Mouse (Mus musculus): ENCODE results near the gene Rrh. TPM values are rescaled to one million over a fixed set of nuclear protein-coding genes. Genes with fewer than 3 reads are reported as not detected.

Rrh gene
- polyA plus RNA-seq, 2 experiments, result 0.43 TPM; not detected in 1

DNA sequence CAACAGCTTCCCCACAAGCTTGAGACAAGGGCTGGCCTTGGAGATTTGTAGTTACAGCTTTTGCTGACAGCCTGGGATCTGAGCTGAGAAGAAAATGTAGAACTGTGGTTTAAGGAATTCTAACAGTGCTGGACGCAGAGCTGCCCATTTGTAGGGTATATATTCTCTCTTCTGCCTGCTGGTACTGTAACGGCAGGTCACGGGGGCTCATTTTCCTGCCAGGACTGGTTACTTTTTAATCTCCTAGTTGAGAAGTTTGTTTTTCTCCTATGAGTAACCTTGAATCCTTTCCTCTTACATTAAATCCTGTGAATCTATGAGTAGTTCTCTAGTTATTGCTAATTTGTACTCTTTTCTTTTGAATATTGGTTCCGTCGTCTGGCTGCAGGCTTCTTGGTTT lies 28.6 kb downstream of the Rrh start:
- no peak overlapping the region for H3K27ac ChIP-seq (replicated peaks; ENCODE audit: low read depth, low read length)
- H3K27me3 ChIP-seq (ENCODE audit: control insufficient read depth, insufficient read depth, low read length), result no peaks in the 10 kb centered on the region
- WGBS, result 86% methylated on average over 5 of the region's 5 CpGs
- no peak overlapping the region for H3K4me2 ChIP-seq (replicated peaks; ENCODE audit: low read depth, low read length, severe bottlenecking)
- H3K4me3 ChIP-seq (replicated peaks; ENCODE audit: low read length), result no peak overlapping the region
- DNase-seq (ENCODE audit: low spot score), result no peak
- no peak overlapping the region for H3K9ac ChIP-seq (ENCODE audit: low read depth, low read length, severe bottlenecking)
- no peaks in the 10 kb centered on the region for H3K9me3 ChIP-seq (ENCODE audit: control insufficient read depth, low read length)
- no peak for TF ChIP-seq POLR2A (IDR thresholded peaks at IDR 0.05; ENCODE audit: borderline replicate concordance, extremely low read depth, insufficient read depth, insufficient read length)
- no peak for ATAC-seq (ENCODE audit: low FRiP score, low read depth)
- no peaks in the 10 kb centered on the region for H3K36me3 ChIP-seq (ENCODE audit: control insufficient read depth, insufficient read depth, low read length)
- no peaks in the 10 kb centered on the region for H3K4me1 ChIP-seq (ENCODE audit: control insufficient read depth, insufficient read depth, low read length)

DNA sequence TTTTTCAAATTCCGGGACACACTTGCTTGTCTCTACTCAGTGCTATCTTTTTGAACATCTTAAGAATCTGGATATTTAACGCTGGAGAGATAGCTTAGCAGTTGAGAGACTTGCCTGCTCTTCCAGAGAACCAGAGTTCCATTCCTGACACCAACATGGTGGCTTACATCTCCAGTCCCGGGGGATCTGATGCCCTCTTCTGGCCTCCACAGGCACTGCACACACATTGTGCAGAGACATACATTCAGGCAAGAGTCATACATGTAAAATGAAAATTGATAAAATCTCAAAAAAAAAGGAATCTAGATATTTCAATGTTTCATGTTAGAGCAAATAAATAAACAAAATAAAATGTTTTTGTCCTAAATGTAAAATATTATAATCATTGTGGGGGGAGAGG lies 39.6 kb downstream of the Rrh start:
- no peak overlapping the region for H3K4me3 ChIP-seq (replicated peaks; ENCODE audit: low read length)
- H3K27me3 ChIP-seq (ENCODE audit: control insufficient read depth, insufficient read depth, low read length), result no peaks in the 10 kb centered on the region
- ATAC-seq (ENCODE audit: low FRiP score, low read depth) (no peak), DNase-seq (ENCODE audit: low spot score) (no peak)
- no peaks in the 10 kb centered on the region for H3K36me3 ChIP-seq (ENCODE audit: control insufficient read depth, insufficient read depth, low read length)
- WGBS, result 89% methylated on average over 3 of the region's 3 CpGs
- H3K27ac ChIP-seq (replicated peaks; ENCODE audit: low read depth, low read length), result no peak overlapping the region
- no peaks in the 10 kb centered on the region for H3K4me1 ChIP-seq (ENCODE audit: control insufficient read depth, insufficient read depth, low read length)
- no peak overlapping the region for H3K9ac ChIP-seq (ENCODE audit: low read depth, low read length, severe bottlenecking)
- no peak for TF ChIP-seq POLR2A (IDR thresholded peaks at IDR 0.05; ENCODE audit: borderline replicate concordance, extremely low read depth, insufficient read depth, insufficient read length)
- H3K9me3 ChIP-seq (ENCODE audit: control insufficient read depth, low read length), result no peaks in the 10 kb centered on the region
- no peak overlapping the region for H3K4me2 ChIP-seq (replicated peaks; ENCODE audit: low read depth, low read length, severe bottlenecking)

DNA sequence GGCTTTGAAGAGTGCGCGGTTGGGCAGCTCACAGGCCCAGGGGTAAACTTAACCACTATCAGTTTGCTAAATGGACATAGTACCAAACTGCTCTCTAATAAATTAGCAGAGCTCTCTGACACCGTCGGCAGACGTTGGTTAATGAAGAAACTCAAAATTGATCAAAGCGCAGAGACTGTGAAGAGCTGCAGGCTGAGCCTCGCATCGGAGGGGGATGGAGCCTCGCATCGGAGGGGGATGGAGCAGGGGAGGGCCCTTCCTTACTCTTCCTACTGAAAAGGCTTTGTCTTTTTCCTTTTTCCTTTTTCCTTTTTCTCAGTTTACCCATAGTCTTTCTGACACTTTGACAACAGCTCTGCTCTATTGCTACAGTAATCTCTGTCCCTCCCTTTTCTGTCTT lies 41.0 kb downstream of the Rrh start:
- 45% methylated on average over 10 of the region's 10 CpGs for WGBS
- no peak overlapping the region for H3K27ac ChIP-seq (replicated peaks; ENCODE audit: low read depth, low read length)
- H3K4me1 ChIP-seq (ENCODE audit: control insufficient read depth, insufficient read depth, low read length), result no peaks in the 10 kb centered on the region
- no peak for TF ChIP-seq POLR2A (IDR thresholded peaks at IDR 0.05; ENCODE audit: borderline replicate concordance, extremely low read depth, insufficient read depth, insufficient read length)
- no peaks in the 10 kb centered on the region for H3K27me3 ChIP-seq (ENCODE audit: control insufficient read depth, insufficient read depth, low read length)
- H3K9me3 ChIP-seq (ENCODE audit: control insufficient read depth, low read length), result no peaks in the 10 kb centered on the region
- no peak overlapping the region for H3K4me2 ChIP-seq (replicated peaks; ENCODE audit: low read depth, low read length, severe bottlenecking)
- no peak overlapping the region for H3K4me3 ChIP-seq (replicated peaks; ENCODE audit: low read length)
- DNase-seq (ENCODE audit: low spot score), result no peak
- no peaks in the 10 kb centered on the region for H3K36me3 ChIP-seq (ENCODE audit: control insufficient read depth, insufficient read depth, low read length)
- H3K9ac ChIP-seq (ENCODE audit: low read depth, low read length, severe bottlenecking), result no peak overlapping the region
- no peak for ATAC-seq (ENCODE audit: low FRiP score, low read depth)

DNA sequence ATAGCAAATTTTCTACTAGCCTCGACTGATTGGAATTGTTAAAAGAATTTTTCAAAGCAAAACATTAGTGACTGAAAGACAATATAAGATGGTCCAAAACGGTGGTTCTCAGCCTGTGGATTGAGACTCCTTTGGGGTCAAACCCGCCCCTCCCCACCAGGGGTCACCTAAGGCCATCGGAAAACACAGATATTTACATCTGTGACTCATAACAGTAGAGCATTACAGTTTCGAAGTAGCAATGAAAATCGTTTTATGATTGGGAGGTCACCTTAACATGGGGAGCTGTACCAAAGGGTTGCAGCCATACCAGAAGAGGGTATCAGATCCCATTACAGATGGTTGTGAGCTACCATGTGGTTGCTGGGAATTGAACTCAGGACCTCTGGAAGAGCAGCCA lies 51.2 kb downstream of the Rrh start:
- 75% methylated on average over 6 of the region's 6 CpGs for WGBS
- no peak for ATAC-seq (ENCODE audit: low FRiP score, low read depth)

DNA sequence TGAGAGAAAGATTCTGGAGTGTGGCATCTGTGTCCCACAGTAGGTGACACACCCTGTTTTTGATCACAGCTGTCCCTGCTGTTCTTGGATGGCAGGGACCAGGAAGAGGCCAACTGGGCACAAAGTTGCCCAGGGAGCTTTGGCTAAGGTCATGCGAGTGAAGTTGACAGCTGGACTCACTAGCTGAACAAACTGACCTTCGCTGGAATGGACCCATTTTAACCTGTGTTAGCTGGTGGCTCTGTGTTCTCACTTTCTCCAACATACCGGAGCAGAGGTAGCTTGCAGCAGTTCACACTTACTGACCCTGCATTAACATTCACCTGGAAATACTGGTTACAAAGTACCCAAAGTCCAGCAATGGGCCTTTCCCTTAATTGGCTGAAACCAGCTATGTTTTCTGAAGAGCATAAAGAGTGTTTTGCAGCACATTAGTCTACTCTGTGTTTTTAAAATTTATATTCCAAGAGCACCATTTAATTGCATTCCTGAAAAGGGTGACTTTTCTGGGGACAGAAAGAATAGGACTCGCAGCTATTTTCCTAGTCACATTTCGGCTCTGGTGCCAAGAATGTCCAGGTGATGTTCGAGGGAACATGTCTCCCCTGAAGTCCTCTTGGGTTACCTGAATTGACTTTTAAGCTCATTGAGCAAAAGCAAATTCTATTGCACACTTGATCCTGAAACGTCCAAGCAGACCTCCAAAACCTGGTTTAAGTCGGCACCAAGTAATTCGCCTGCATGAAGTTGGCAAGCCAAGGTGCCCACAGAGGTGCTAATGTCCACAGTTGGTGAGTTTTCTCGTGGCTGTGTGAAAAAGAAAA lies 55.2 kb downstream of the Rrh start:
- Histone ChIP-seq H3K27me3 (ENCODE audit: control insufficient read depth, insufficient read depth, low read length) (no peaks in the 10 kb centered on the region), H3K4me2 (replicated peaks; ENCODE audit: low read depth, low read length, severe bottlenecking) (no peak overlapping the region), H3K9me3 (ENCODE audit: control insufficient read depth, low read length) (0 out of 2 replicates have a peak, but pooled peaks cover 3% of the 10 kb centered on the region), H3K4me3 (replicated peaks; ENCODE audit: low read length) (no peak overlapping the region), H3K9ac (ENCODE audit: low read depth, low read length, severe bottlenecking) (no peak overlapping the region), H3K27ac (replicated peaks; ENCODE audit: low read depth, low read length) (no peak overlapping the region), H3K4me1 (ENCODE audit: control insufficient read depth, insufficient read depth, low read length) (no peaks in the 10 kb centered on the region), H3K36me3 (ENCODE audit: control insufficient read depth, insufficient read depth, low read length) (no peaks in the 10 kb centered on the region)
- DNase-seq (ENCODE audit: low spot score), result no peak
- ATAC-seq (ENCODE audit: low FRiP score, low read depth), result no peak
- 86% methylated on average over 10 of the region's 10 CpGs for WGBS
- TF ChIP-seq POLR2A (IDR thresholded peaks at IDR 0.05; ENCODE audit: borderline replicate concordance, extremely low read depth, insufficient read depth, insufficient read length), result no peak

More for the DNA sequence above, 51.2 kb downstream of the Rrh start:
- Histone ChIP-seq H3K27ac (replicated peaks; ENCODE audit: low read depth, low read length) (no peak overlapping the region), H3K9ac (ENCODE audit: low read depth, low read length, severe bottlenecking) (no peak overlapping the region), H3K27me3 (ENCODE audit: control insufficient read depth, insufficient read depth, low read length) (no peaks in the 10 kb centered on the region), H3K4me3 (replicated peaks; ENCODE audit: low read length) (no peak overlapping the region), H3K4me1 (ENCODE audit: control insufficient read depth, insufficient read depth, low read length) (no peaks in the 10 kb centered on the region), H3K36me3 (ENCODE audit: control insufficient read depth, insufficient read depth, low read length) (no peaks in the 10 kb centered on the region), H3K4me2 (replicated peaks; ENCODE audit: low read depth, low read length, severe bottlenecking) (no peak overlapping the region), H3K9me3 (ENCODE audit: control insufficient read depth, low read length) (no peaks in the 10 kb centered on the region)
- TF ChIP-seq POLR2A (IDR thresholded peaks at IDR 0.05; ENCODE audit: borderline replicate concordance, extremely low read depth, insufficient read depth, insufficient read length), result no peak
- no peak for DNase-seq (ENCODE audit: low spot score)
